Mouse (Mus musculus) right cerebral cortex, postnatal 10 days (tissue): ENCODE results near the gene Slc22a12.

Experiments used
- DNase-seq, 2 experiments: peaks; one replicate each; pipeline ENCODE4 v3.0.0; 2021; ENCODE audit warnings: low spot score in 2 of 2

Slc22a12 gene

GRCm38 (mm10) chr19:6542367-6543034 lies at the start of gene Slc22a12:
Gene Slc22a12, minus strand, starts transcription at chr19:6543032.
- DNase-seq: peak; percentile 43 to 72

GRCm38 (mm10) chr19:6572001-6572400 lies 29.2 kb upstream of the Slc22a12 start:
- no peak for DNase-seq

GRCm38 (mm10) chr19:6571476-6571875 lies 28.6 kb upstream of the Slc22a12 start:
- DNase-seq: no peak

GRCm38 (mm10) chr19:6569561-6569960 lies 26.7 kb upstream of the Slc22a12 start:
- DNase-seq: no peak

- no peak for DNase-seq
Observed at GRCm38 (mm10) chr19:6569021-6569420, 26.2 kb upstream of the Slc22a12 start.

- DNase-seq: no peak
Observed at GRCm38 (mm10) chr19:6566450-6566849, 23.6 kb upstream of the Slc22a12 start.

- no peak for DNase-seq
Observed at GRCm38 (mm10) chr19:6565136-6565535, 22.3 kb upstream of the Slc22a12 start.

- DNase-seq: no peak
Observed at GRCm38 (mm10) chr19:6560246-6560815, 17.5 kb upstream of the Slc22a12 start.

GRCm38 (mm10) chr19:6559576-6559975 lies 16.7 kb upstream of the Slc22a12 start:
- DNase-seq: no peak

- DNase-seq: no peak
Observed at GRCm38 (mm10) chr19:6553819-6554582, 11.2 kb upstream of the Slc22a12 start.

- DNase-seq: no peak
Observed at GRCm38 (mm10) chr19:6553174-6553573, 10.3 kb upstream of the Slc22a12 start.

- DNase-seq: peak; percentile 76 to 77
Observed at GRCm38 (mm10) chr19:6552302-6553028, 9.6 kb upstream of the Slc22a12 start.

- DNase-seq: no peak
Observed at GRCm38 (mm10) chr19:6551215-6551614, 8.4 kb upstream of the Slc22a12 start.

GRCm38 (mm10) chr19:6549566-6549965 lies 6.7 kb upstream of the Slc22a12 start:
- peak; percentile 70 to 73 for DNase-seq

GRCm38 (mm10) chr19:6548431-6549410 lies 5.9 kb upstream of the Slc22a12 start:
- peak; percentile 80 to 82 for DNase-seq

GRCm38 (mm10) chr19:6547801-6548200 lies 5.0 kb upstream of the Slc22a12 start:
- no peak for DNase-seq

- DNase-seq: peak in 1 of 2 experiments; percentile 63
Observed at GRCm38 (mm10) chr19:6546096-6546495, 3.3 kb upstream of the Slc22a12 start.

GRCm38 (mm10) chr19:6545481-6545880 lies 2.6 kb upstream of the Slc22a12 start:
- no peak for DNase-seq

GRCm38 (mm10) chr19:6544712-6545111 lies 1.9 kb upstream of the Slc22a12 start:
- peak in 1 of 2 experiments; percentile 5 for DNase-seq

GRCm38 (mm10) chr19:6543518-6543917 lies 686 bp upstream of the Slc22a12 start:
- DNase-seq: no peak

- no peak for DNase-seq
Observed at GRCm38 (mm10) chr19:6543035-6543383, 177 bp upstream of the Slc22a12 start.
